Mouse (Mus musculus): ENCODE data around the gene Ilk.
A peak's percentile ranks its signal among the peaks of the same experiment; 100 is the strongest.
"Not testable (repeated sequence)": the region's sequence is repeated elsewhere in the genome, so short reads cannot be mapped to it uniquely, and the experiment has no call there.

Ilk gene

GRCm38 (mm10) chr7:105736264-105736901 is at the start of gene Ilk:
Ilk (plus strand) TSS chr7:105736592.
- DNase-seq: peak; percentile 93

- no peak for DNase-seq
Observed at GRCm38 (mm10) chr7:105690875-105691274, 45.5 kb upstream of the Ilk start.

- no peak for DNase-seq
Observed at GRCm38 (mm10) chr7:105703184-105703583, 33.2 kb upstream of the Ilk start.

- no peak for DNase-seq
Observed at GRCm38 (mm10) chr7:105703816-105704215, 32.6 kb upstream of the Ilk start.

GRCm38 (mm10) chr7:105708733-105709132 is 27.7 kb upstream of the Ilk start:
- DNase-seq: no peak

- no peak for DNase-seq
Observed at GRCm38 (mm10) chr7:105715366-105715765, 21.0 kb upstream of the Ilk start.

GRCm38 (mm10) chr7:105721916-105722315 is 14.5 kb upstream of the Ilk start:
- DNase-seq: no peak

GRCm38 (mm10) chr7:105726144-105726979 is 10.0 kb upstream of the Ilk start:
- peak; percentile 19 for DNase-seq

- no peak for DNase-seq
Observed at GRCm38 (mm10) chr7:105726980-105727325, 9.4 kb upstream of the Ilk start.

GRCm38 (mm10) chr7:105728701-105729428 is 7.5 kb upstream of the Ilk start:
- DNase-seq: no peak

- DNase-seq: no peak
Observed at GRCm38 (mm10) chr7:105733836-105734235, 2.6 kb upstream of the Ilk start.

- no peak for DNase-seq
Observed at GRCm38 (mm10) chr7:105734826-105735225, 1.6 kb upstream of the Ilk start.

GRCm38 (mm10) chr7:105735464-105735863 is 928 bp upstream of the Ilk start:
- not testable (repeated sequence) for DNase-seq

GRCm38 (mm10) chr7:105736911-105737521 is 624 bp downstream of the Ilk start, which contains the start of gene Rrp8:
Rrp8 (minus strand) TSS chr7:105737385.
- peak; percentile 59 for DNase-seq

GRCm38 (mm10) chr7:105737648-105738047 is 1.3 kb downstream of the Ilk start:
- DNase-seq: no peak

- no peak for DNase-seq
Observed at GRCm38 (mm10) chr7:105738286-105738685, 1.9 kb downstream of the Ilk start.

- peak; percentile 71 for DNase-seq
Observed at GRCm38 (mm10) chr7:105738948-105739347, 2.6 kb downstream of the Ilk start.

- no peak for DNase-seq
Observed at GRCm38 (mm10) chr7:105740089-105740795, 3.9 kb downstream of the Ilk start.

GRCm38 (mm10) chr7:105740851-105741250 is 4.5 kb downstream of the Ilk start:
- DNase-seq: no peak

- DNase-seq: no peak
Observed at GRCm38 (mm10) chr7:105741978-105742377, 5.6 kb downstream of the Ilk start.

GRCm38 (mm10) chr7:105742539-105743215 is 6.3 kb downstream of the Ilk start:
- DNase-seq: not testable (repeated sequence)

All from liver (tissue).